Mouse (Mus musculus) forebrain, embryonic 14.5 days (tissue): ENCODE measurements around the gene Grik3. TPM values are rescaled to one million over a fixed set of nuclear protein-coding genes. Genes with fewer than 3 reads are reported as not detected.
"Not testable (repeated sequence)": the region's sequence is repeated elsewhere in the genome, so short reads cannot be mapped to it uniquely, and the experiment has no call there.

Experiments used
- ATAC-seq: fragments of 200-750 bp; cut with Nextera tagmentation; 2 replicates; pipeline ENCODE4 v1.8.0; 2017; ENCODE audit warnings: mild to moderate bottlenecking, moderate library complexity
- DNase-seq: peaks from one replicate; pipeline ENCODE4 v3.0.0-alpha.2; 2015; ENCODE audit warnings: low spot score
- H3K27ac ChIP-seq: fragments of 300-500 bp; sonication (generic); 2 replicates; pipeline ENCODE4 v1.5.1; 2014; ENCODE audit warnings: low read depth, mild to moderate bottlenecking, control low read depth, low read length, moderate library complexity
- H3K27me3 ChIP-seq: fragments of 300-500 bp; sonication (generic); replicated peaks from 2 replicates; pipeline ENCODE4 v1.6.1; 2014; ENCODE audit warnings: low read length, control low read depth, mixed read lengths; ENCODE audit not compliant: control insufficient read depth, insufficient read depth
- H3K36me3 ChIP-seq: fragments of 300-500 bp; sonication (generic); 2 replicates; pipeline ENCODE4 v1.6.1; 2014; ENCODE audit warnings: low read length, control low read depth; ENCODE audit not compliant: control insufficient read depth, insufficient read depth
- H3K4me1 ChIP-seq: fragments of 300-500 bp; sonication (generic); 2 replicates; pipeline ENCODE4 v1.6.1; 2014; ENCODE audit warnings: antibody characterized with exemption, low read length, control low read depth; ENCODE audit not compliant: control insufficient read depth, insufficient read depth
- H3K4me2 ChIP-seq: fragments of 300-500 bp; sonication (generic); 2 replicates; pipeline ENCODE4 v1.6.1; 2014; ENCODE audit warnings: mild to moderate bottlenecking, control low read depth, low read length
- H3K4me3 ChIP-seq: fragments of 300-500 bp; sonication (generic); 2 replicates; pipeline ENCODE4 v1.5.1; 2014; ENCODE audit warnings: low read depth, low read length, control low read depth
- H3K9ac ChIP-seq: fragments of 300-500 bp; sonication (generic); 2 replicates; pipeline ENCODE4 v1.6.1; 2014; ENCODE audit warnings: mild to moderate bottlenecking, low read length, control low read depth, moderate library complexity
- H3K9me3 ChIP-seq: fragments of 300-500 bp; sonication (generic); replicated peaks from 2 replicates; pipeline ENCODE4 v1.6.1; 2016; ENCODE audit warnings: low read length, control low read depth, mixed read lengths; ENCODE audit not compliant: control insufficient read depth
- WGBS: fragments of 180-500 bp; shearing (Covaris S2); extraction: QIAGEN DNeasy Blood & Tissue Kit; methylation state at CpG from one replicate; pipeline ENCODE4 v1.1.7; 2014; 5-methylcytosine and 5-hydroxymethylcytosine counted together
- polyA plus RNA-seq: library from polyadenylated mRNA; unstranded; fragments of >200 nt; fragmentation: Nextera tagmentation; extraction: Ambion mirVana; gene quantifications from 2 replicates; pipeline ENCODE4 v1.2.1, GENCODE M21; 2014

Gene Grik3
- polyA plus RNA-seq, 1 experiment from 2014 or later, result 4.3 TPM

GRCm38 (mm10) chr4:125600642-125601041 lies 110.1 kb downstream of the Grik3 start:
- DNase-seq (no peak), ATAC-seq (no peak)
- Histone ChIP-seq H3K9ac (no peak overlapping the region), H3K9me3 (no peaks in the 10 kb centered on the region), H3K27ac (no peak overlapping the region), H3K4me2 (no peak overlapping the region), H3K4me3 (no peak overlapping the region), H3K36me3 (no peaks in the 10 kb centered on the region), H3K27me3 (0 out of 2 replicates have a peak, but pooled peaks cover 4% of the 10 kb centered on the region), H3K4me1 (peaks cover 8% of the 10 kb centered on the region)
- 83% methylated on average over 8 of the region's 8 CpGs for WGBS

GRCm38 (mm10) chr4:125601301-125601700 lies 110.8 kb downstream of the Grik3 start:
- WGBS, result 57% methylated on average over 3 of the region's 3 CpGs
- H3K4me3 ChIP-seq, result no peak overlapping the region
- no peak overlapping the region for H3K27ac ChIP-seq
- H3K9me3 ChIP-seq, result no peaks in the 10 kb centered on the region
- DNase-seq (no peak), ATAC-seq (no peak)
- H3K27me3 ChIP-seq, result 0 out of 2 replicates have a peak, but pooled peaks cover 4% of the 10 kb centered on the region
- H3K4me1 ChIP-seq, result peaks cover 8% of the 10 kb centered on the region
- H3K36me3 ChIP-seq, result no peaks in the 10 kb centered on the region
- no peak overlapping the region for H3K4me2 ChIP-seq
- H3K9ac ChIP-seq, result no peak overlapping the region

GRCm38 (mm10) chr4:125604494-125604893 lies 114.0 kb downstream of the Grik3 start:
- peak; percentile 69 for ATAC-seq
- Histone ChIP-seq H3K27me3 (0 out of 2 replicates have a peak, but pooled peaks cover 4% of the 10 kb centered on the region), H3K9me3 (no peaks in the 10 kb centered on the region), H3K9ac (no peak overlapping the region), H3K4me3 (no peak overlapping the region), H3K4me1 (peaks cover 3% of the 10 kb centered on the region; the same call in 1 of the 2 replicates), H3K36me3 (no peaks in the 10 kb centered on the region), H3K4me2 (no peak overlapping the region), H3K27ac (no peak overlapping the region)
- DNase-seq, result peak; percentile 62
- WGBS, result 30% methylated on average over 7 of the region's 7 CpGs

GRCm38 (mm10) chr4:125606147-125606546 lies 115.6 kb downstream of the Grik3 start:
- Histone ChIP-seq H3K4me2 (no peak overlapping the region), H3K9ac (no peak overlapping the region), H3K9me3 (no peaks in the 10 kb centered on the region), H3K27me3 (0 out of 2 replicates have a peak, but pooled peaks cover 4% of the 10 kb centered on the region), H3K4me1 (peaks cover 3% of the 10 kb centered on the region; the same call in 1 of the 2 replicates), H3K27ac (no peak overlapping the region), H3K36me3 (no peaks in the 10 kb centered on the region), H3K4me3 (no peak overlapping the region)
- DNase-seq, result no peak
- no peak for ATAC-seq
- 87% methylated on average over 6 of the region's 6 CpGs for WGBS

GRCm38 (mm10) chr4:125607397-125608042 lies 117.0 kb downstream of the Grik3 start:
- ATAC-seq (no peak), DNase-seq (no peak)
- Histone ChIP-seq H3K4me2 (no peak overlapping the region), H3K4me3 (no peak overlapping the region), H3K27me3 (0 out of 2 replicates have a peak, but pooled peaks cover under 1% of the 10 kb centered on the region), H3K9ac (no peak overlapping the region), H3K4me1 (peaks cover 3% of the 10 kb centered on the region; the same call in 1 of the 2 replicates), H3K9me3 (no peaks in the 10 kb centered on the region), H3K27ac (no peak overlapping the region), H3K36me3 (no peaks in the 10 kb centered on the region)
- 63% methylated on average over 10 of the region's 10 CpGs for WGBS

- H3K36me3 ChIP-seq, H3K9ac ChIP-seq, ATAC-seq, H3K27me3 ChIP-seq, H3K4me1 ChIP-seq, H3K4me2 ChIP-seq, DNase-seq, H3K4me3 ChIP-seq, H3K27ac ChIP-seq, H3K9me3 ChIP-seq: not testable (repeated sequence)
- 61% methylated on average over 3 of the region's 4 CpGs for WGBS
Measured at GRCm38 (mm10) chr4:125608896-125609295, 118.4 kb downstream of the Grik3 start.

GRCm38 (mm10) chr4:125609320-125610306 lies 119.1 kb downstream of the Grik3 start:
- Histone ChIP-seq H3K4me2 (no peak overlapping the region), H3K36me3 (no peaks in the 10 kb centered on the region), H3K9ac (no peak overlapping the region), H3K27ac (no peak overlapping the region), H3K4me1 (peaks cover 3% of the 10 kb centered on the region; the same call in 1 of the 2 replicates), H3K27me3 (no peaks in the 10 kb centered on the region), H3K4me3 (no peak overlapping the region), H3K9me3 (no peaks in the 10 kb centered on the region)
- DNase-seq (no peak), ATAC-seq (no peak)
- WGBS, result 50% methylated on average over 21 of the region's 21 CpGs

GRCm38 (mm10) chr4:125617851-125618250 lies 127.4 kb downstream of the Grik3 start:
- H3K4me3 ChIP-seq, result no peak overlapping the region
- no peaks in the 10 kb centered on the region for H3K9me3 ChIP-seq
- no peaks in the 10 kb centered on the region for H3K27me3 ChIP-seq
- DNase-seq (no peak), ATAC-seq (no peak)
- H3K27ac ChIP-seq, result no peak overlapping the region
- H3K9ac ChIP-seq, result no peak overlapping the region
- no peaks in the 10 kb centered on the region for H3K4me1 ChIP-seq
- 86% methylated on average over 14 of the region's 14 CpGs for WGBS
- H3K4me2 ChIP-seq, result no peak overlapping the region
- H3K36me3 ChIP-seq, result no peaks in the 10 kb centered on the region
